ENCODE assay signal across 24 mouse cellular contexts in the genomic region with DNA sequence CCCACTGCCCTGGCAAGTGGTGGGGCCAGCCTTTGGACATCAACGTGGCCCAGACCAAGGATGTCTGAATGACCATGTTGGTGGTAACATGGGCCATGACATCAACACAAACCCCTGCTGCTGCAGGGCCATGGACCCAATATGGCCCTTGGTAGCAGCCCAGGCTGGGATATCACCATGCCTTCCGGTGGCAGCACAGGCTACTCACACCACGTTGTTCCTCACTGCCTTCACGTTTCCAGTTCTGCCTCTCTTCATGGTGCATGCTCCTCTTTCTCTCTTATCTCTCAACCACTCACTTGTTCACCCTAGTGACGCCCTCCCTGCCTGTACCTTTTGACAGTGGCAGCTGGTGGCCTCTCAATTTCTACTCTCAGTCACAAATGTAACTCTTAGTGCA. TPM values are rescaled to one million over a fixed set of nuclear protein-coding genes. Genes with fewer than 3 reads are reported as not detected.
DNase-seq lines count a peak whose midpoint lies in the region; ATAC-seq lines count a peak whose summit lies in the region.
"Had no signal": no experiment of that assay in that cellular context is flagged by ENCODE, and none has a peak within 500 bp of the region (broad histone marks: within the 10 kb centered on the region; RNA-seq: fewer than 3 reads in every experiment).

No protein-coding gene starts in this region.

- no peak for ATAC-seq in megakaryocyte, adult 5-6 weeks (ENCODE audit: poor library complexity, severe bottlenecking)
- peak; percentile 82 for ATAC-seq in liver, embryonic 12.5 days
- ATAC-seq in liver, embryonic 16.5 days (ENCODE audit: low read depth): peak; percentile 68
- ATAC-seq: forebrain, embryonic 16.5 days had no signal

- H3K27me3 ChIP-seq in megakaryocyte, embryonic 14.5 days (replicated peaks): peaks cover 29% of the 10 kb centered on the region
- H3K27me3 ChIP-seq in liver, embryonic 12.5 days (replicated peaks): peaks cover 15% of the 10 kb centered on the region; the same call in 1 of the 2 replicates
- H3K27me3 ChIP-seq in liver, embryonic 16.5 days (ENCODE audit: control insufficient read depth, insufficient read depth, low read depth, low read length): no peaks in the 10 kb centered on the region
- H3K27me3 ChIP-seq: embryonic facial prominence, embryonic 12.5 days; forebrain, embryonic 12.5 days had no signal

- H3K4me1 ChIP-seq in megakaryocyte, embryonic 14.5 days: peaks cover 27% of the 10 kb centered on the region
- H3K4me1 ChIP-seq in liver, embryonic 12.5 days: peaks cover 33% of the 10 kb centered on the region
- peaks cover 17% of the 10 kb centered on the region for H3K4me1 ChIP-seq in liver, embryonic 16.5 days (ENCODE audit: control insufficient read depth, low read depth, low read length)
- H3K4me1 ChIP-seq: embryonic facial prominence, embryonic 12.5 days; forebrain, embryonic 12.5 days; hindbrain, embryonic 10.5 days had no signal

- H3K9ac ChIP-seq in liver, embryonic 12.5 days: no peak overlapping the region
- H3K9ac ChIP-seq in liver, embryonic 16.5 days (ENCODE audit: low read depth, low read length): no peak overlapping the region
- H3K9ac ChIP-seq: embryonic facial prominence, embryonic 12.5 days; forebrain, embryonic 12.5 days; hindbrain, embryonic 14.5 days had no signal

- peak overlapping the region; percentile 31 for H3K4me3 ChIP-seq in megakaryocyte, embryonic 14.5 days (replicated peaks)
- no peak overlapping the region for H3K4me3 ChIP-seq in liver, embryonic 12.5 days
- H3K4me3 ChIP-seq in liver, embryonic 16.5 days (ENCODE audit: low read depth, low read length): no peak overlapping the region
- H3K4me3 ChIP-seq: embryonic facial prominence, embryonic 12.5 days; forebrain, embryonic 12.5 days; hindbrain, embryonic 10.5 days had no signal

- no peak for DNase-seq in frontal cortex, adult 2 months (ENCODE audit: extremely low spot score in 1 of 2, low spot score in 1 of 2)
- no peak for DNase-seq in retina, embryonic 14.5 days (ENCODE audit: low spot score)
- no peak for DNase-seq in adrenal gland, postnatal 25 days
- DNase-seq: adrenal gland, postnatal 10 days; cerebellum, adult 11-12 months; cerebellum, adult 9-10 months; cerebellum, postnatal 25 days; gastrocnemius, postnatal 25 days had no signal

- 34% methylated on average over 5 of the region's 5 CpGs for WGBS in liver, embryonic 12.5 days (ENCODE audit: insufficient replicate concordance)
- 33% methylated on average over 5 of the region's 5 CpGs for WGBS in liver, embryonic 16.5 days (ENCODE audit: insufficient replicate concordance)

- no peak overlapping the region for H3K4me2 ChIP-seq in liver, embryonic 12.5 days
- H3K4me2 ChIP-seq in liver, embryonic 16.5 days (ENCODE audit: low read depth, low read length): no peak overlapping the region
- H3K4me2 ChIP-seq: embryonic facial prominence, embryonic 12.5 days; forebrain, embryonic 12.5 days; heart, embryonic 11.5 days; hindbrain, embryonic 14.5 days had no signal

- no peaks in the 10 kb centered on the region for H3K36me3 ChIP-seq in megakaryocyte, embryonic 14.5 days (replicated peaks; ENCODE audit: low read length)
- H3K36me3 ChIP-seq in liver, embryonic 12.5 days: no peaks in the 10 kb centered on the region
- no peaks in the 10 kb centered on the region for H3K36me3 ChIP-seq in liver, embryonic 16.5 days (ENCODE audit: control insufficient read depth, insufficient read depth)
- H3K36me3 ChIP-seq: embryonic facial prominence, embryonic 12.5 days; forebrain, embryonic 12.5 days; hindbrain, embryonic 10.5 days had no signal

- H3K9me3 ChIP-seq in megakaryocyte, embryonic 14.5 days: no peaks in the 10 kb centered on the region
- no peaks in the 10 kb centered on the region for H3K9me3 ChIP-seq in liver, embryonic 12.5 days (replicated peaks)
- H3K9me3 ChIP-seq in liver, embryonic 16.5 days (replicated peaks; ENCODE audit: control insufficient read depth, low read length): no peaks in the 10 kb centered on the region
- H3K9me3 ChIP-seq: embryonic facial prominence, embryonic 12.5 days; forebrain, embryonic 12.5 days; hindbrain, embryonic 10.5 days had no signal

- H3K27ac ChIP-seq in liver, embryonic 12.5 days: peak overlapping the region; percentile 5; the same call in 1 of the 2 replicates
- H3K27ac ChIP-seq in liver, embryonic 16.5 days (ENCODE audit: low read length): no peak overlapping the region
- H3K27ac ChIP-seq: embryonic facial prominence, embryonic 12.5 days; forebrain, embryonic 12.5 days; hindbrain, embryonic 10.5 days; hindbrain, embryonic 14.5 days had no signal

RNA-seq across cellular contexts. Expression of a gene that starts 15.4 kb away (rescaled TPM):
- not detected in 2 replicates for polyA plus RNA-seq in megakaryocyte, embryonic 14.5 days (2012; ENCODE audit: insufficient read depth, low replicate concordance)
- total RNA-seq in megakaryocyte, adult 5-6 weeks (2015): not detected in 2 replicates
- not detected in 2 replicates for total RNA-seq in megakaryocyte, adult 5-6 weeks (2017)
- polyA plus RNA-seq in liver, embryonic 12.5 days (2016; fragmentation: Nextera tagmentation; extraction: Ambion mirVana): not detected in 2 replicates
- polyA plus RNA-seq in liver, embryonic 16.5 days (2015; fragmentation: Nextera tagmentation; extraction: Ambion mirVana): not detected in 2 replicates
- not detected in 2 replicates for polyA plus RNA-seq in frontal cortex, adult 2 months (2012; rRNA removed)
- total RNA-seq in adrenal gland, postnatal 25 days (2021): not detected in 2 replicates
- total RNA-seq: adrenal gland, postnatal 10 days; ES-E14; gastrocnemius, adult 18-20 months; gastrocnemius, postnatal 25 days; granulocyte monocyte progenitor cell, adult 5-6 weeks; heart, postnatal 25 days had no signal
- polyA plus RNA-seq: cortical plate, adult 2 months; embryonic facial prominence, embryonic 12.5 days; heart, embryonic 11.5 days; heart, embryonic 16.5 days had no signal

RNA-seq across cellular contexts. Expression of a gene that starts 53.4 kb away (rescaled TPM):
- not detected in 2 replicates for polyA plus RNA-seq in megakaryocyte, embryonic 14.5 days (2012; ENCODE audit: insufficient read depth, low replicate concordance)
- not detected in 2 replicates for total RNA-seq in megakaryocyte, adult 5-6 weeks (2015)
- total RNA-seq in megakaryocyte, adult 5-6 weeks (2017): not detected in 2 replicates
- polyA plus RNA-seq in liver, embryonic 12.5 days (2016; fragmentation: Nextera tagmentation; extraction: Ambion mirVana): 0.06 and 0.07 TPM in 2 replicates
- polyA plus RNA-seq in liver, embryonic 16.5 days (2015; fragmentation: Nextera tagmentation; extraction: Ambion mirVana): 0.06 and 0.11 TPM in 2 replicates
- polyA plus RNA-seq in frontal cortex, adult 2 months (2012; rRNA removed): 8.8 and 10.1 TPM in 2 replicates
- 116 and 153 TPM in 2 replicates for total RNA-seq in adrenal gland, postnatal 25 days (2021)
- total RNA-seq: granulocyte monocyte progenitor cell, adult 5-6 weeks had no signal

RNA-seq across cellular contexts. Expression of a gene that starts 53.8 kb away (rescaled TPM):
- not detected in 2 replicates for polyA plus RNA-seq in megakaryocyte, embryonic 14.5 days (2012; ENCODE audit: insufficient read depth, low replicate concordance)
- not detected in 2 replicates for total RNA-seq in megakaryocyte, adult 5-6 weeks (2015)
- total RNA-seq in megakaryocyte, adult 5-6 weeks (2017): not detected in 2 replicates
- polyA plus RNA-seq in liver, embryonic 12.5 days (2016; fragmentation: Nextera tagmentation; extraction: Ambion mirVana): not detected in 2 replicates
- not detected in 2 replicates for polyA plus RNA-seq in liver, embryonic 16.5 days (2015; fragmentation: Nextera tagmentation; extraction: Ambion mirVana)
- 6.4 and 6.8 TPM in 2 replicates for polyA plus RNA-seq in frontal cortex, adult 2 months (2012; rRNA removed)
- not detected in 2 replicates for total RNA-seq in adrenal gland, postnatal 25 days (2021)
- total RNA-seq: gastrocnemius, adult 18-20 months; gastrocnemius, postnatal 25 days; granulocyte monocyte progenitor cell, adult 5-6 weeks; heart, postnatal 25 days had no signal
- polyA plus RNA-seq: heart, embryonic 16.5 days had no signal

RNA-seq across cellular contexts. Expression of a gene that starts 53.8 kb away (rescaled TPM):
- 2.3 TPM in 1 of 2 replicates, not detected in the other for polyA plus RNA-seq in megakaryocyte, embryonic 14.5 days (2012; ENCODE audit: insufficient read depth, low replicate concordance)
- not detected in 2 replicates for total RNA-seq in megakaryocyte, adult 5-6 weeks (2015)
- not detected in 2 replicates for total RNA-seq in megakaryocyte, adult 5-6 weeks (2017)
- not detected in 2 replicates for polyA plus RNA-seq in liver, embryonic 12.5 days (2016; fragmentation: Nextera tagmentation; extraction: Ambion mirVana)
- polyA plus RNA-seq in liver, embryonic 16.5 days (2015; fragmentation: Nextera tagmentation; extraction: Ambion mirVana): not detected in 2 replicates
- polyA plus RNA-seq in frontal cortex, adult 2 months (2012; rRNA removed): 9.6 and 10.7 TPM in 2 replicates
- total RNA-seq in adrenal gland, postnatal 25 days (2021): not detected in 2 replicates
- total RNA-seq: gastrocnemius, adult 18-20 months; gastrocnemius, postnatal 25 days; granulocyte monocyte progenitor cell, adult 5-6 weeks; heart, postnatal 25 days had no signal
- polyA plus RNA-seq: heart, embryonic 11.5 days; heart, embryonic 16.5 days had no signal
